ENCODE assay signal across 11 mouse cellular contexts in genomic region chr17:70988337-70988767, GRCm38 (mm10). TPM values are rescaled to one million over a fixed set of nuclear protein-coding genes. Genes with fewer than 3 reads are reported as not detected.
DNase-seq lines count a peak whose midpoint lies in the region; ATAC-seq and TF ChIP-seq lines count a peak whose summit lies in the region.
"Had no signal": no experiment of that assay in that cellular context is flagged by ENCODE, and none has a peak within 500 bp of the region (broad histone marks: within the 10 kb centered on the region; RNA-seq: fewer than 3 reads in every experiment).

No protein-coding gene starts in this region.

- no peaks in the 10 kb centered on the region for H3K9me3 ChIP-seq in hindbrain, embryonic 14.5 days (ENCODE audit: control insufficient read depth, low read length)
- no peaks in the 10 kb centered on the region for H3K9me3 ChIP-seq in neural tube, embryonic 13.5 days

- DNase-seq in lung, adult 2 months, result no peak
- DNase-seq in lung, postnatal 14 days, result no peak
- no peak for DNase-seq in hindbrain, embryonic 14.5 days (ENCODE audit: low spot score)
- peak; percentile 54 for DNase-seq in kidney, adult 18-20 months
- no peak for DNase-seq in adrenal gland, postnatal 4 days (ENCODE audit: low spot score in 2 of 2)
- DNase-seq in left cerebral cortex, adult 9 months (ENCODE audit: low spot score in 2 of 2), result no peak
- DNase-seq: heart, adult 2 months; right cerebral cortex, postnatal 14 days had no signal

- TF ChIP-seq POLR2A in lung, adult 2 months (IDR thresholded peaks at IDR 0.05; ENCODE audit: borderline replicate concordance, extremely low read depth, low read depth, low read length), result no peak

- H3K27me3 ChIP-seq in hindbrain, embryonic 14.5 days (ENCODE audit: control insufficient read depth, insufficient read depth, low read length), result no peaks in the 10 kb centered on the region
- H3K27me3 ChIP-seq in neural tube, embryonic 13.5 days, result no peaks in the 10 kb centered on the region
- H3K27me3 ChIP-seq: CH12.LX had no signal

- H3K4me1 ChIP-seq in lung, adult 2 months (ENCODE audit: control insufficient read depth, insufficient read depth, low read length), result peaks cover 44% of the 10 kb centered on the region
- H3K4me1 ChIP-seq in hindbrain, embryonic 14.5 days (replicated peaks; ENCODE audit: control insufficient read depth, insufficient read depth, low read length), result peaks cover 25% of the 10 kb centered on the region
- H3K4me1 ChIP-seq in neural tube, embryonic 13.5 days (replicated peaks), result peaks cover 32% of the 10 kb centered on the region

- H3K36me3 ChIP-seq in hindbrain, embryonic 14.5 days (replicated peaks; ENCODE audit: control insufficient read depth, insufficient read depth), result peaks cover 15% of the 10 kb centered on the region; the same call in 1 of the 2 replicates
- H3K36me3 ChIP-seq in neural tube, embryonic 13.5 days, result peaks cover 28% of the 10 kb centered on the region

- H3K4me3 ChIP-seq in lung, adult 2 months (replicated peaks; ENCODE audit: extremely low read depth, low read depth, low read length), result peak overlapping the region; percentile 47
- no peak overlapping the region for H3K4me3 ChIP-seq in hindbrain, embryonic 14.5 days (replicated peaks; ENCODE audit: low read length)
- H3K4me3 ChIP-seq in neural tube, embryonic 13.5 days, result peak overlapping the region; percentile 8; the same call in 1 of the 2 replicates
- H3K4me3 ChIP-seq: heart, adult 2 months had no signal

- 47% methylated on average over 12 of the region's 12 CpGs for WGBS in lung, adult 2 months
- WGBS in hindbrain, embryonic 14.5 days, result 85% methylated on average over 12 of the region's 12 CpGs
- 87% methylated on average over 12 of the region's 12 CpGs for WGBS in neural tube, embryonic 13.5 days

- H3K27ac ChIP-seq in hindbrain, embryonic 14.5 days, result no peak overlapping the region
- no peak overlapping the region for H3K27ac ChIP-seq in neural tube, embryonic 13.5 days (replicated peaks)
- H3K27ac ChIP-seq: heart, adult 2 months had no signal

- ATAC-seq in hindbrain, embryonic 14.5 days (ENCODE audit: low FRiP score), result no peak
- ATAC-seq in neural tube, embryonic 13.5 days (ENCODE audit: low read depth), result no peak
- ATAC-seq: forebrain, embryonic 16.5 days had no signal

- no peak for TF ChIP-seq CTCF in lung, adult 2 months (IDR thresholded peaks at IDR 0.05; ENCODE audit: insufficient read depth, low read length)

- no peak overlapping the region for H3K9ac ChIP-seq in hindbrain, embryonic 14.5 days
- H3K9ac ChIP-seq in neural tube, embryonic 13.5 days, result peak overlapping the region; percentile 6; the same call in 1 of the 2 replicates

- H3K4me2 ChIP-seq in hindbrain, embryonic 14.5 days (replicated peaks), result peak overlapping the region; percentile 65
- peak overlapping the region; percentile 69 for H3K4me2 ChIP-seq in neural tube, embryonic 13.5 days

RNA-seq across cellular contexts. Expression of gene Myom1, which starts 14.1 kb away (rescaled TPM):
- polyA plus RNA-seq in lung, adult 2 months (2012; rRNA removed), result 6.3 and 18.6 TPM in 2 replicates
- 1.5 and 2.3 TPM in 2 replicates for polyA plus RNA-seq in hindbrain, embryonic 14.5 days (2014; fragmentation: Nextera tagmentation; extraction: Ambion mirVana)
- polyA plus RNA-seq in neural tube, embryonic 13.5 days (2015; fragmentation: Nextera tagmentation; extraction: Ambion mirVana), result 1.7 and 2.8 TPM in 2 replicates
- total RNA-seq in adrenal gland, postnatal 4 days (2021), result 10 to 100 TPM; 16.5 to 34.7 TPM

RNA-seq across cellular contexts. Expression of gene Myl12a, which starts 14.3 kb away (rescaled TPM):
- 219 and 296 TPM in 2 replicates for polyA plus RNA-seq in lung, adult 2 months (2012; rRNA removed)
- polyA plus RNA-seq in hindbrain, embryonic 14.5 days (2014; fragmentation: Nextera tagmentation; extraction: Ambion mirVana), result 106 and 119 TPM in 2 replicates
- polyA plus RNA-seq in neural tube, embryonic 13.5 days (2015; fragmentation: Nextera tagmentation; extraction: Ambion mirVana), result 171 and 203 TPM in 2 replicates
- total RNA-seq in adrenal gland, postnatal 4 days (2021), result 100 to 1,000 TPM; 315 to 317 TPM
